Mouse (Mus musculus) Muller cell, postnatal 12 days (primary cell): Measurements from ENCODE around the gene Kcnn4.
A peak's percentile ranks its signal among the peaks of the same experiment; 100 is the strongest.

Experiments used
- DNase-seq: peaks from one replicate; pipeline ENCODE4 v3.0.0-alpha.2; 2015; ENCODE audit errors: inconsistent ontology term

Kcnn4 gene

GRCm38 (mm10) chr7:24425919-24426318 lies 55.9 kb downstream of the Kcnn4 start:
- no peak for DNase-seq

GRCm38 (mm10) chr7:24427168-24427567 lies 57.1 kb downstream of the Kcnn4 start:
- no peak for DNase-seq

GRCm38 (mm10) chr7:24428725-24429124 lies 58.7 kb downstream of the Kcnn4 start:
- DNase-seq: no peak

GRCm38 (mm10) chr7:24429413-24430112 lies 59.5 kb downstream of the Kcnn4 start:
- DNase-seq: peak; percentile 81

GRCm38 (mm10) chr7:24430551-24431345 lies 60.7 kb downstream of the Kcnn4 start:
- no peak for DNase-seq

GRCm38 (mm10) chr7:24431713-24432112 lies 61.6 kb downstream of the Kcnn4 start:
- DNase-seq: no peak

GRCm38 (mm10) chr7:24435305-24435704 lies 65.2 kb downstream of the Kcnn4 start:
- no peak for DNase-seq
